Mouse (Mus musculus) bone marrow, adult 2 months (tissue): ENCODE measurements around the gene Bcl2.

Experiments used
- CTCF ChIP-seq: fragments of 200-500 bp; IDR thresholded peaks from 2 replicates; pipeline ENCODE4 v1.5.1; 2011; ENCODE audit warnings: low read length, control low read depth; ENCODE audit not compliant: control insufficient read depth, insufficient read depth
- POLR2A ChIP-seq: fragments of 200-500 bp; IDR thresholded peaks from 2 replicates; pipeline ENCODE4 v1.6.1; 2011; ENCODE audit warnings: low read depth, mild to moderate bottlenecking, control low read depth, low read length, borderline replicate concordance; ENCODE audit not compliant: control insufficient read depth

DNA sequence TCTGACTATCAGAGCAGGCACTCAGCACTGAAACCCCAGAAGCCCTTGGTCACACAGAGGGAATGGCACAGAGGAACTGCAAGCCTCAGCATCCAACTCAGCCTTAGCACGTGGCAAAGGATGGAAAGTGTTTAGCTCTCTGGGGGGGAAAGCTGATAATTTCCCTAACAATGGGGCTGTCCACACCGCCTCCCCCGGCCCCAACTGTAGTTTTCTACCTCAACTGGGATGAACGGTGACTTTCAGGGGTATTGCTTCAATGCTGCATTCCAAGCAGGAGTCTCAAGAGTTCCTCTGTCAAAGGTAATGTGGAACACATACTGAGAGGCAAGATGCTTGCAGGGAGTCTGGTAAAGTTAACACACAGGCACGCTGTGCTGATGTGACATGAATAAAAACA, 8.0 kb upstream of the Bcl2 start:
- TF ChIP-seq POLR2A = no peak
- no peak for TF ChIP-seq CTCF
